Mouse (Mus musculus) layer of hippocampus, adult 9-11 months (tissue): ENCODE measurements around the gene Ccdc163.

Source experiments
- DNase-seq: peaks from one replicate; pipeline ENCODE4 v3.0.0; 2022

Ccdc163 gene

DNA sequence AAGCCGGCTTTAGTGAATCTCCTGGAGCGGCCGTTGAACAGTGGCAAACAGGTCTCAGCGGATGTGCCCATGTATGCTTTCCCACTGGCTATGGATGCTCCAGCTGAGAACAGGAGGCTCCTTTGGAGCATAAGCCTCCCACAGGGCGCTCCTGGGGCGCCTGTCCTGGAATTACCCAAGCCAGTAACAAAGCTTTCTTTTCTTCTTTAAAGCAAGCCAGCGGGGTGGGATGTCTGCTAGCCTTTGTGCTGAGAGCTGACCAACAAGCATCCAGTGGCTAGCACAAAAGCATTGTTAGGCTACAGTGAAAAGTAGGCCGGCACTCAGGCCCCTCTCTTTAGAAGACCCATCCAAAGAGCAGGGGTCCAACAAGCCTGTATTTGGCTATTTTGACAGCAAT is 73.9 kb downstream of the Ccdc163 start:
- DNase-seq = peak; percentile 49

DNA sequence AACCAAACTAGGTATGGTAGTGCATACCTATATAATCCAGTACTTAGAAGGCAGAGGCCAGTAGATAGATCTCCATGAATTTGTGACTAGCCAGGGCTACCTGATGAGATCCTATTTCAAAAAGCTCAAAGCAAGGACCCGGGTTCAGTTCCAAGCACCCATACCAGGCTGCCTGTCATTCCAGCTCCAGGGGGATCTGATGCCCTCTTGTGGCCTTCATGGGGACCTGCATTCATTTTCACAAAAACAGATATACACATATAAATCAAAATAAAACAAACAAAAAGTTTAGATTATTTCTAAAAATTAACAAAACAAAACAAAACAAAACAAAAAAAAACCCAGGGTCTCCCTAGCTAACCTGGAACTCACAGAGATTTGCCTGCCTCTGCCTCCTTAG is 78.3 kb downstream of the Ccdc163 start:
- no peak for DNase-seq

DNA sequence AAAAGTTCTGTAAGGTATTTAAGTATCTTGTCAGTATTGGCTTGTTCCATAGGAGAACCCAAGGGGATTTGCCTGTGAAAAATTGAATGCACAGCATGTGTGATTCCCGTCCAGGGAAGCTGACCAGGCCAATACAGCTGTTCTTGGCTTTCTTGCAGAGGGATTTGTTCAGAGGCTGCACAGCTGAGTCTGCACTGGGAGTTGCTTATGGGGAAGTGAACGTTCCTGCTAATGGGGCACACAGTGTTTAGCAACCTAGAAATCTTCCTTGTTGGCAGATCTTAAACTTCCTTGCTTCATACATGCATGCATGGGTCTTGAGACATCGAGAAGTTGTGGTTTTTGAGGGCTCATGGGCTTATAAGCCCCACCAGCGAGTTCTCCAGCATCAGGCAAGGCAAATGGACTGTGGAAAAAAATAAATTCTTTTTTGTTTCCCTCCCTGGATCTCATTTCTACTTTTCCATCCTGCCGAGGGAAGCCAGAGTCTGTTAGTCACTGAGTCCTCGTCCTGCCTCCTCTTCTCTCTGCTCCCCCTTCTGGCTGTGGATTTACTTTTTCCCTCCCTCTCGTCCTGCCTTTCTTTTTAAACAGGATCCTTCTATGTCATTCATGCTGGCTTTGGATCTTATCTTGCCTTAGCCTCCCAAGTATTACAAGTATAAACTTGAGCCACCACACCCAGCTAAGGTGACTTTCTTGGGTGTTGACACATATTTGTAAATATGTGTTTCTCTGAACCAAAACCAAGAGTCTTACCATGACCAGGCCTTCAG is 79.9 kb downstream of the Ccdc163 start:
- no peak for DNase-seq

DNA sequence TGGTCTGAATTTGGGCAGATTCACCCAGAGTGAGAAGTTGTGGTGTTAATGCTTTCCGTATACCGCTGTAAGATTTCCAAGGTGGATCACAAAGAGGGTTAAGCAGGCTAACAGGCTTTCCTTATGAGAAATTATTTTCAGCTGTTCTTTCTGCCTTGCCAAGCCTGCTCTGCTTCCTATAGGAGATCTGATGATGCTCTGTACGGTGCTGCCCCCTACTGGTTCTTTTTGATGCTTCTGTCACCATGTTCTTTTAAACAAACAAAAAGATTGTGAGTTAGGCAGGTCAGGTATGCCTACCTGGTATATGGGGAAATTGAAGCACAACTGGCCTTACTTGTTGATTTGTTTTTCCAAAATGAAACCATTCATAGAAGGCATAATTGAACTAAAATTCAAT is 80.6 kb downstream of the Ccdc163 start:
- DNase-seq = peak; percentile 85

DNA sequence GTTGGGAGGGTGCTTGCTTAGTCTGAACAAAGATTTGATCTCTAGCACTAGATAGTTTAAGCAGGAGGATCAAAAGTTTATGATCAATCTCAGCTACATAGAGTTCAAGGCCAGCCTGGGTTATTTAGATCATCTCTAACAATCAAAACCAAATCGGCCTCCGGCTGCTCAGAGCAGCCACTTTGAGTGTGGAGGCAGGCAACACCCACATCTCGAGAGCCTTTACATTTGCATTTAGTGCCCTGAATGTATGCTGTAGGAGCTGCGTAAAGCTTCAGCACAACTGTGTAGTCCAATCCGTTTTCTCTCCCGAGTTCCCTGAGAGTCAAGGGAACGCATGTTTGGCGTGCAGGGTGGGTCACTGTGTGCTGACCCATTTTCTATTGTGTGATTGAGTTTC is 84.1 kb downstream of the Ccdc163 start:
- no peak for DNase-seq

DNA sequence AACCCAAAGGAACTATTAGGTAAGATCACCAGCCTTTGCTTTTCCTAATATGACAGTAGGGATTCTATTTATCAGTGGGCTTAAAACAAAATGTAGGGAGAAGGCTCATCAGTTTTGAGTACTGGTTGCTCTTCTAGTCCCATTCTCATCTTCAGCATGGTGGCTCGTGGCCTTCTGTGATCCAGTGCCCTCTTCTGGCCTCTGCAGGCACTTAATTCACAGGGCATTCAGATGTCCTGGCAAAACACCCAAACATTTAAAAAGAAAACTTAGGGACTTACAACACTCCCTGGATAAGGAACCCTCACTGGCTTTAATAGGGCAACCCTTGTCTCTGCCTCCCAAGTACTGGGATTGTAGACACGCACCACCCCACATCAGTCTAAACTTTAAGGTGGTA is 86.0 kb downstream of the Ccdc163 start:
- DNase-seq = no peak

DNA sequence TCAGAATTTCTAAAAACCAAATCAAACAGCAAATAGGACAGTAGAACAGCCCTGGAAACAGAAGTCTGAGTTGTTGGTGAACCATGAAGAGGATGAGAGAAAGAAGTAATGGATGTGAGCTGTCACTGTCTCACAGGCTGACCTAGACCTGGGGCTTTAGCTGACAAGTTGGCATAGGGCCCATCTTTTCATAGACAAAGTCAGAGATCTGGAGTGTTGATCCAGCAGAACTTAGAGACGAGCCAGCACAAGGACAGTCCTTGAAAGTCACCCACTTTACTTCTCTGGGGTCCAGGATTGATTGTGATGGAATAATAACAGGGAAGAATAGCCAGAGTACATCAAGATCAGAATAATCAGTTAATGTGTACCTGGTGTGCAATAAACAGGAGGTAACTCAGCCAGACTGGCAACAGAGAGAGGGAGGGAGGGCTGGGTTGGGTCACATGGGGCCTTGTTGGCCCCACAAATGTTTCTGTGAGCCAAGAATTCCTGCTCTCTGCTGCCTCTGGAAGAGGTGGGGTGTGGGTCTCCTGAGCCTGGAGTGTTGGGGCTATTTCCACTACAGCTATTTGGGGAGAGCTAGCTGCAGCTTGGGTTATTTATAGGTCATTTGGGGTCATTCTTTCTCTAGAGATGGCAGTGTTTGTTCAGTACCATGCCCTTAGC is 88.3 kb downstream of the Ccdc163 start:
- no peak for DNase-seq

DNA sequence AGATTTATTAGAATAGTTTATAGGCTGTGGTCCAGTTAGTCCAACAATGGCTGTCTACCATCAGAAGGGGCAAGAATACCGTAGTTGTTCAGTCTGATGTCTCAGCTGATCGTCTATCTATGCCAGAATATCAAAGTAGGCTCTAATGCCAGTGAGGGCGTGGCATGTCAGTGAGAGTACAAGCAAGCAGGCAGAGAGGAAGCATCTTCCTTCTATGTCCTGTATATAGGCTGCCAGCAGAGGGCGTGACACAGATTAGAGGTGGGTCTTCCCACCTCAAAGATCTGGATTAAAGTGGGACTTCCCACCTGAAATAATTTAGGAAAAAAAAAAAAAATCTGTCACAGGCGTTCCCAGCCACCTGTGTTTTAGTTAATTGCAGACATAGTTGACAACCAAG is 91.6 kb downstream of the Ccdc163 start:
- peak; percentile 54 for DNase-seq
